Mouse (Mus musculus): ENCODE results near the gene Klhl40. TPM values are rescaled to one million over a fixed set of nuclear protein-coding genes. Genes with fewer than 3 reads are reported as not detected.

The Klhl40 gene
- polyA plus RNA-seq, 1 experiment from 2014 or later, result 0.84 TPM

DNA sequence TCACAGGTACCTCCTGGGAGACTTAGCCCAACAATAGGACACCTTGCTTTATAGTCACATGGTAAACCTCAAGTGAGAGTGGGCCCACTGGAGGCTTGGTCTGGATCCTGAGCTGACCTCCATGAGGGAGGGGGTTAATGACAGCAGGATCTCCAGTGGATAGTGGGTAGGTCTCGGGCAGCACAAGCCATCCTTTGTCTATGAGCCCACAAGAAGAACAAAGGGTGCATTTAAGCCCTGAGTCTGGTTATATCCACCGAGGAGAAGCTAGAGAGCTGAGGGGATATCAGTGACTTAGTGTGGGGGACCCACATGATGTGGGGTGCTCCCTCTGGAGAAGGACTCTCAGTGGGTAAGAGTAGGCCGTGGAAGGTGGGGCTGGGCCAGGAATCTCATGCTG is 31.1 kb downstream of the Klhl40 start:
- WGBS (ENCODE audit: insufficient replicate concordance), result 49% methylated on average over 3 of the region's 3 CpGs
- Histone ChIP-seq H3K4me2 (no peak overlapping the region), H3K36me3 (ENCODE audit: control insufficient read depth, insufficient read depth, low read length) (no peaks in the 10 kb centered on the region), H3K9me3 (replicated peaks; ENCODE audit: control insufficient read depth, low read length) (no peaks in the 10 kb centered on the region), H3K27me3 (ENCODE audit: control insufficient read depth, insufficient read depth, low read length) (no peaks in the 10 kb centered on the region), H3K4me3 (ENCODE audit: low read depth, low read length) (no peak overlapping the region), H3K4me1 (ENCODE audit: control insufficient read depth, insufficient read depth, low read length) (peaks cover 19% of the 10 kb centered on the region), H3K9ac (ENCODE audit: low read depth, low read length) (no peak overlapping the region), H3K27ac (ENCODE audit: low read depth, low read length) (no peak overlapping the region)
- no peak for ATAC-seq (replicated peaks; ENCODE audit: insufficient number of reproducible peaks, low FRiP score, low TSS enrichment)

DNA sequence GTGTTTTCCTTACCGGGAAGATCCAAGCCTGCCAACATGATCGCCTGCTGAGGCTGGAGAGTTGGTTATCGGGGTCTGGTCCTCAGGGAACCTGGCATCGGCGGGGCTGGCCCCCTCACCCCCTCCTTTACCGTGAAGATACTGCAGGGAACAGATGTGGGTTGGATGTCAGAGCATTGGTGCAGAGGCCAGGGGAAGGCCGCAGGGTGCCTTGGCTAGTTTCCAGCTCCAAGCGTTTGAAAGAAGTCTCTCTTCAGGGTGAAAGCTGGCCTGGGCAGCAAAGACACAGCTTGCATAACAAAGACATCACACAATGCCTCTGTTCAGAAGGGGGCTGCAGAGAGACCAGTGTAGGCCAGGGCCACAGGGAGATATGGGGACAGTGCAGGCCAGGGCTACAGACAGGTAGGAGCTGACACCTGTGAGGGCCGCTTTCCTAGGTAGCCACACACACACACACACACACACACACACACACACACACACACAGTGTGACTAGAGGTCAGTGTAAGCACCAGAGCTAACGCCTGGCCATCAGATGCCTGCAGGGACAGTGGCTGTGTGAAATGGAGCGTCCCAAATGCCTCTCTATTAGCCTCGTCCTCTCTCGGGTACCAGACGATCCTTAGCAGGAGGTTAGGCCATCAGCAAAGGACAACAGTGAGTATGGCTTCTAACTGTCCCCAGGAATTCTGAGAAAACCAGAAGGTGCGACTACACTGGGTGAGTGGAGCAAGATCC is 32.8 kb downstream of the Klhl40 start:
- Histone ChIP-seq H3K27ac (ENCODE audit: low read depth, low read length) (no peak overlapping the region), H3K9me3 (replicated peaks; ENCODE audit: control insufficient read depth, low read length) (no peaks in the 10 kb centered on the region), H3K4me2 (no peak overlapping the region), H3K27me3 (ENCODE audit: control insufficient read depth, insufficient read depth, low read length) (no peaks in the 10 kb centered on the region), H3K4me3 (ENCODE audit: low read depth, low read length) (no peak overlapping the region), H3K36me3 (ENCODE audit: control insufficient read depth, insufficient read depth, low read length) (no peaks in the 10 kb centered on the region), H3K9ac (ENCODE audit: low read depth, low read length) (no peak overlapping the region), H3K4me1 (ENCODE audit: control insufficient read depth, insufficient read depth, low read length) (peaks cover 16% of the 10 kb centered on the region)
- 36% methylated on average over 15 of the region's 15 CpGs for WGBS (ENCODE audit: insufficient replicate concordance)
- no peak for ATAC-seq (replicated peaks; ENCODE audit: insufficient number of reproducible peaks, low FRiP score, low TSS enrichment)

DNA sequence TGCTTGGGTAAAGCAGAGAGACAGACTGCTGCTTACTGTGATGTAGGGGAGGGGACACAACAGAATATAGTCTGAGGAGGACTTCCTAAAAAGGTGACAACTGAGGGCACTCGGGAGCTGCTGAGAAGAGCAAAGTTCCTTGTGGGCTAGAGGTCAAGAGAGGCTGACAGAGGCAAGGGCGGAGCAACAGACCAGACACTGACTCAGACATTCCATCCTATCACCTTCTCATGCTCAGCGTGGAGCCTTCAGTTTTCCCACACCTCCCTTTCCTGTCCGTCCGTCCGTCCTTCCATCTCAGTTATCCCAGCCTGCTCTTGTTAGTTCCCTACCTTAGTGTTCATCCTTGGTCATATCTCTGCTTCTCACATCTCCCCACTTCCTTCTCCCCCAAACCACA is 37.8 kb downstream of the Klhl40 start:
- Histone ChIP-seq H3K4me1 (ENCODE audit: control insufficient read depth, insufficient read depth, low read length) (peaks cover 10% of the 10 kb centered on the region), H3K27me3 (ENCODE audit: control insufficient read depth, insufficient read depth, low read length) (no peaks in the 10 kb centered on the region; the same call in none of the 2 replicates), H3K4me2 (no peak overlapping the region), H3K9ac (ENCODE audit: low read depth, low read length) (no peak overlapping the region), H3K4me3 (ENCODE audit: low read depth, low read length) (no peak overlapping the region), H3K36me3 (ENCODE audit: control insufficient read depth, insufficient read depth, low read length) (no peaks in the 10 kb centered on the region), H3K27ac (ENCODE audit: low read depth, low read length) (no peak overlapping the region), H3K9me3 (replicated peaks; ENCODE audit: control insufficient read depth, low read length) (no peaks in the 10 kb centered on the region)
- ATAC-seq (replicated peaks; ENCODE audit: insufficient number of reproducible peaks, low FRiP score, low TSS enrichment), result no peak
- WGBS (ENCODE audit: insufficient replicate concordance), result 27% methylated on average over 6 of the region's 6 CpGs

DNA sequence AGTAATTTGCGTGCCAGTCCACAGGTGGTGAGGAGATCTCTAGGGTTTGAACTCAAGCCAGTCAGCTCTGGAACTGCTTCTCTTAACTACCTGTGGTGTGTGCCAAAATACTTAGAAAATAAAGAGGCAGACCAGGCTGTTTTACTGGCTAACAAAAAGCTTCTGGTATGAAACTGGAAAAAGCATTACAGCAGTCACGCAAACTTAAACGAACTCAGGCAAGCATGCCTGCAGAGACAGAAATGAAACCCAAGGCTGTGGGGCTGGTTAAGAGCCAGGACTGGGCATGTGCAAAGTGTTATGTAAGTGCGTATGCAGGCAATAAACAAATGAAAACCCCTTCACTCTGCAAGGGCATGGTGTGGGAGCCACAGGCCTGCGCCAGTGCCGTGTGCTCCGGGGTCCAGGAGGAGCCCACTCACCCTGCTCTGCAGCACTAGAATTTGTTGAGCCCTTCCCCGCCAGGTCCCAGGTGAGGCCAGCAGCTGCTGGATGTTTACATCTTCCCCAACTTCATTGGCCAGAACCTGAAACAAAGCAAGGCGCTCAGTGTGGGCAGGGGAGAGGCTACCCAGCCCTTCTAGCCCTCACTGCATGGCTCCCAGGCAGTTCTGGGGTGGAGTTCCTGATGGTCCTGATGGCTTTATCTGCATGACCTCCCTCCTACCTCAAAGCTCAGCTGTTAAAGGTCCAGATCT is 41.8 kb downstream of the Klhl40 start:
- H3K9me3 ChIP-seq (replicated peaks; ENCODE audit: control insufficient read depth, low read length), result no peaks in the 10 kb centered on the region
- H3K4me2 ChIP-seq, result no peak overlapping the region
- no peaks in the 10 kb centered on the region for H3K36me3 ChIP-seq (ENCODE audit: control insufficient read depth, insufficient read depth, low read length)
- no peak overlapping the region for H3K27ac ChIP-seq (ENCODE audit: low read depth, low read length)
- 79% methylated on average over 9 of the region's 9 CpGs for WGBS (ENCODE audit: insufficient replicate concordance)
- ATAC-seq (replicated peaks; ENCODE audit: insufficient number of reproducible peaks, low FRiP score, low TSS enrichment), result no peak
- H3K9ac ChIP-seq (ENCODE audit: low read depth, low read length), result no peak overlapping the region
- no peaks in the 10 kb centered on the region; the same call in none of the 2 replicates for H3K27me3 ChIP-seq (ENCODE audit: control insufficient read depth, insufficient read depth, low read length)
- no peak overlapping the region for H3K4me3 ChIP-seq (ENCODE audit: low read depth, low read length)
- H3K4me1 ChIP-seq (ENCODE audit: control insufficient read depth, insufficient read depth, low read length), result peaks cover 7% of the 10 kb centered on the region

DNA sequence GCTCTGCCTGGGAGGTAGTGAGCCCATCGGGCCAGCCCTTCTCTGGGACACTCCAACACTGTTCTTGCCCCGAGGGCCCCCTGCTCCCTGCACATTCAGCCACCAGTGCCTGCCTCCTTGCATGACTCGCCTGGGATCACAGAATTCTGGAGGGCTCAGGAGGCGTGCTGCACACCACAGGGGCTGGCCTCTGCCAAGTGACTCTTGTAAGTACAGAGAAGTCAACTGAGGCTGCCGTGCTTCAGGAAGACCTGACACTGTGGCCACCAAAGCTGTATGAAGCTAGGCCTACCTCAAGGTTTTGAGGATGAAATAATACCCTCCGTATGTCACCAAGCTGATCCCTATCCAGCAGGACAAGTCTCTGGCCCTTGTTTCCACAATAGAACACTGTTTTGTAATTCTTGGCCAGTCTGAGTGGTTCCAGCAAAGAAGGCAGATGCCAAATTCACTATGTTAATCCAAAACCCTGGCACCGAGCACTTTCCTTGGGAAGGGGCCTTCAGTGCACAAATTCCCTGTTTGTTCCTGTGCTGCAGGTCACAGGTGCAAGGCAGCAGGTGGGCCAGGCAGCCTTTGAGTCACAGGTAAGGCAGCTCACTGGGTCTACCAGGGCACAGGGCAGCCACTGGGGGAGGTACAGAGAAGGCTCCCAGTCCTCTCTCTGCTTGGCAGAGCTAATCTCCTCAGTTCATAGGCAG is 42.5 kb downstream of the Klhl40 start:
- WGBS (ENCODE audit: insufficient replicate concordance), result 48% methylated on average over 7 of the region's 7 CpGs
- Histone ChIP-seq H3K27ac (ENCODE audit: low read depth, low read length) (no peak overlapping the region), H3K4me1 (ENCODE audit: control insufficient read depth, insufficient read depth, low read length) (peaks cover 7% of the 10 kb centered on the region), H3K9me3 (replicated peaks; ENCODE audit: control insufficient read depth, low read length) (no peaks in the 10 kb centered on the region), H3K4me3 (ENCODE audit: low read depth, low read length) (no peak overlapping the region), H3K27me3 (ENCODE audit: control insufficient read depth, insufficient read depth, low read length) (no peaks in the 10 kb centered on the region; the same call in none of the 2 replicates), H3K4me2 (no peak overlapping the region), H3K36me3 (ENCODE audit: control insufficient read depth, insufficient read depth, low read length) (no peaks in the 10 kb centered on the region), H3K9ac (ENCODE audit: low read depth, low read length) (no peak overlapping the region)
- no peak for ATAC-seq (replicated peaks; ENCODE audit: insufficient number of reproducible peaks, low FRiP score, low TSS enrichment)

DNA sequence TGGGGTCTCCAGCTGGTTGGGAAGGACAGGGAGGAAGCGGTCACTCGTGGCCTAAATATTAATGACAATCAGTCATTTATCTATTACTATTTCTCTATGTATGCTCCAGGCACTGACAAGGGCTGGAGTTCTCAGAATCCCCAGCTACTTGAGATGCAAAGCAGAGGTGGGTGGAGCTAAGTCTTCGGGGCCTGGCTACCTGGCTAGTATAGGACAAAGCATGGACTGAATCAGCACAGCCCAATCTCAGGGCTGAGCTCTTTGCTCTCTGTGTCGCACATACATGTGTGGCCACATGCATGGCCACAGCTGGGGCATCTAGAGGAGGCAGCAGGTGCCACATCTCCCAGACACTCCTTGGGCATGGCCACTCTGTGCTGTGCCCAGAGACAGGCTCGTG is 43.4 kb downstream of the Klhl40 start:
- H3K27me3 ChIP-seq (ENCODE audit: control insufficient read depth, insufficient read depth, low read length), result no peaks in the 10 kb centered on the region; the same call in none of the 2 replicates
- 72% methylated on average over 5 of the region's 5 CpGs for WGBS (ENCODE audit: insufficient replicate concordance)
- H3K36me3 ChIP-seq (ENCODE audit: control insufficient read depth, insufficient read depth, low read length), result no peaks in the 10 kb centered on the region
- no peak overlapping the region for H3K4me3 ChIP-seq (ENCODE audit: low read depth, low read length)
- no peak overlapping the region for H3K9ac ChIP-seq (ENCODE audit: low read depth, low read length)
- no peak overlapping the region for H3K27ac ChIP-seq (ENCODE audit: low read depth, low read length)
- H3K9me3 ChIP-seq (replicated peaks; ENCODE audit: control insufficient read depth, low read length), result no peaks in the 10 kb centered on the region
- H3K4me1 ChIP-seq (ENCODE audit: control insufficient read depth, insufficient read depth, low read length), result no peaks in the 10 kb centered on the region; the same call in 1 of the 2 replicates
- H3K4me2 ChIP-seq, result no peak overlapping the region
- ATAC-seq (replicated peaks; ENCODE audit: insufficient number of reproducible peaks, low FRiP score, low TSS enrichment), result no peak

DNA sequence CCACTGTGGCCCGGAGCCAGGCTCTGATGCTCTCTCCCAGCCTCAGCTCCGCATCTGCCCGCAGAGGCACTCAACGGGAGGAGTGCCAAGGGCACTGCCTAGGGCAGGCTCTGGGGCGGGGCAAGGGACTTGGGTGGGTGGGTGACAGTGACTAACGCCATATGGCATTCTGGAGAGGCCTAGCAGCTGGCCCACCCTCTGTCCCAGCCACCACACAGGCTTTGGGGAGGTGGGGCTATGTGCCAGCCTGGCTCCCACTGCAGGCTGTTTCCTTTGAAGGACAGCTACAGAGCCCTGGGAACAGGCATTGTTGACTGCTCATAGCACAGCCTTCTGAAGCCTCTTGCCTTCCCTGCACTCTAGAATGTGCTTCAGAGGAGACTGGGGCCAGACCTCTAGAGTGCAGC is 45.2 kb downstream of the Klhl40 start:
- no peaks in the 10 kb centered on the region; the same call in 1 of the 2 replicates for H3K4me1 ChIP-seq (ENCODE audit: control insufficient read depth, insufficient read depth, low read length)
- ATAC-seq (replicated peaks; ENCODE audit: insufficient number of reproducible peaks, low FRiP score, low TSS enrichment), result no peak
- 75% methylated on average over 6 of the region's 6 CpGs for WGBS (ENCODE audit: insufficient replicate concordance)
- no peaks in the 10 kb centered on the region for H3K9me3 ChIP-seq (replicated peaks; ENCODE audit: control insufficient read depth, low read length)
- H3K36me3 ChIP-seq (ENCODE audit: control insufficient read depth, insufficient read depth, low read length), result no peaks in the 10 kb centered on the region
- H3K4me3 ChIP-seq (ENCODE audit: low read depth, low read length), result no peak overlapping the region
- H3K4me2 ChIP-seq, result no peak overlapping the region
- H3K9ac ChIP-seq (ENCODE audit: low read depth, low read length), result no peak overlapping the region
- no peaks in the 10 kb centered on the region; the same call in none of the 2 replicates for H3K27me3 ChIP-seq (ENCODE audit: control insufficient read depth, insufficient read depth, low read length)
- H3K27ac ChIP-seq (ENCODE audit: low read depth, low read length), result no peak overlapping the region

DNA sequence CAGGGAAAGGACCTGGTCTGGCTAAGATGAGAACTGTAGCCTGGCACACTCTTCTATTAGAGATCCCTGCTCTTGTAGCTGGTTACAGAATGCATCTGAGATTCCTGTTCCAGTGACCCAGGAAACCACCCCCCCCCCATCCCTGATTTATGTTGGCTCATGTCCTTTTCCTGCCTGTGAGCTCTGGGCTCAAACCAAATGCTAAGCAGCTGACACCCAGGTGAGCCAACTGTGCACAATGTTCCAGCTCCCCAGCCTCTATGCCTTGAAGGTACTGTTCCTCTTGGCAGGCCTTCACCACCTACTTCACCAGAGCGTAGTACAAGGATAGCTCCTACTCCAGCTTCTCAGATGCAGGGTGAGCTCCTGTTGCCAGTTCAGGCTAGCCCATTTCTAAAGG is 45.6 kb downstream of the Klhl40 start:
- no peaks in the 10 kb centered on the region; the same call in 1 of the 2 replicates for H3K4me1 ChIP-seq (ENCODE audit: control insufficient read depth, insufficient read depth, low read length)
- H3K9me3 ChIP-seq (replicated peaks; ENCODE audit: control insufficient read depth, low read length), result no peaks in the 10 kb centered on the region
- no peak overlapping the region for H3K9ac ChIP-seq (ENCODE audit: low read depth, low read length)
- ATAC-seq (replicated peaks; ENCODE audit: insufficient number of reproducible peaks, low FRiP score, low TSS enrichment), result no peak
- H3K4me3 ChIP-seq (ENCODE audit: low read depth, low read length), result no peak overlapping the region
- no peaks in the 10 kb centered on the region; the same call in none of the 2 replicates for H3K27me3 ChIP-seq (ENCODE audit: control insufficient read depth, insufficient read depth, low read length)
- no peak overlapping the region for H3K4me2 ChIP-seq
- WGBS (ENCODE audit: insufficient replicate concordance), result 85% methylated on average over 1 of the region's 1 CpGs
- no peaks in the 10 kb centered on the region for H3K36me3 ChIP-seq (ENCODE audit: control insufficient read depth, insufficient read depth, low read length)
- no peak overlapping the region for H3K27ac ChIP-seq (ENCODE audit: low read depth, low read length)

Data from heart, embryonic 11.5 days (tissue).